Mouse (Mus musculus) ES-Bruce4 (cell line): ENCODE measurements around the gene Gm21962. TPM values are rescaled to one million over a fixed set of nuclear protein-coding genes. Genes with fewer than 3 reads are reported as not detected.

ENCODE experiments used
- H3K27ac ChIP-seq: 2 replicates; pipeline ENCODE4 v1.5.1; 2012; ENCODE audit warnings: low read length, inconsistent platforms; ENCODE audit not compliant: insufficient read depth
- H3K27me3 ChIP-seq: 2 replicates; pipeline ENCODE4 v1.6.1; 2012; ENCODE audit warnings: mild to moderate bottlenecking, low read length, inconsistent platforms; ENCODE audit not compliant: control insufficient read depth, poor library complexity, insufficient read depth, severe bottlenecking
- H3K36me3 ChIP-seq: 2 replicates; pipeline ENCODE4 v1.6.1; 2012; ENCODE audit warnings: inconsistent platforms, mild to moderate bottlenecking, low read length, moderate library complexity; ENCODE audit not compliant: control insufficient read depth, poor library complexity, insufficient read depth, severe bottlenecking
- H3K4me1 ChIP-seq: one replicate; pipeline ENCODE4 v1.8.1; 2011; ENCODE audit warnings: low read length; ENCODE audit not compliant: control insufficient read depth, insufficient read depth
- H3K4me3 ChIP-seq: 2 replicates; pipeline ENCODE4 v1.5.1; 2011; ENCODE audit warnings: low read depth, mild to moderate bottlenecking, low read length
- H3K9ac ChIP-seq: 2 replicates; pipeline ENCODE4 v1.6.1; 2012; ENCODE audit warnings: low read depth, mild to moderate bottlenecking, inconsistent platforms; ENCODE audit not compliant: poor library complexity, severe bottlenecking
- H3K9me3 ChIP-seq: replicated peaks from 2 replicates; pipeline ENCODE4 v1.6.1; 2012; ENCODE audit warnings: mild to moderate bottlenecking, low read length, inconsistent platforms; ENCODE audit not compliant: control insufficient read depth, poor library complexity, insufficient read depth, severe bottlenecking
- CTCF ChIP-seq: IDR thresholded peaks from one replicate; pipeline ENCODE4 v1.8.1; 2011; ENCODE audit warnings: low read depth, low read length
- EP300 ChIP-seq: IDR thresholded peaks from 2 replicates; pipeline ENCODE4 v1.6.1; 2011; ENCODE audit warnings: low read depth, low read length; ENCODE audit not compliant: insufficient read depth
- POLR2A ChIP-seq: IDR thresholded peaks from one replicate; pipeline ENCODE4 v1.8.1; 2011; ENCODE audit warnings: low read length; ENCODE audit not compliant: insufficient read depth
- polyA plus RNA-seq: library from polyadenylated mRNA; stranded (reverse); fragments of >200 nt; gene quantifications from 2 replicates; pipeline ENCODE4 v1.2.4, GENCODE M21; 2011; ENCODE audit warnings: low read depth; ENCODE audit not compliant: missing spikeins, insufficient read depth, insufficient read length

Gene Gm21962
- polyA plus RNA-seq, 1 experiment = not detected

GRCm38 (mm10) chr3:137647427-137648100 lies 23.8 kb upstream of the Gm21962 start:
- Histone ChIP-seq H3K4me3 (no peak overlapping the region), H3K9ac (no peak overlapping the region), H3K36me3 (no peaks in the 10 kb centered on the region), H3K27ac (no peak overlapping the region), H3K4me1 (no peaks in the 10 kb centered on the region), H3K27me3 (no peaks in the 10 kb centered on the region), H3K9me3 (no peaks in the 10 kb centered on the region; the same call in 1 of the 2 replicates)
- TF ChIP-seq EP300 = no peak
- no peak for TF ChIP-seq CTCF
- TF ChIP-seq POLR2A = no peak

- H3K9me3 ChIP-seq = no peaks in the 10 kb centered on the region; the same call in 1 of the 2 replicates
- H3K4me1 ChIP-seq = no peaks in the 10 kb centered on the region
- H3K27ac ChIP-seq = no peak overlapping the region
- no peak for TF ChIP-seq EP300
- TF ChIP-seq CTCF = no peak
- no peak for TF ChIP-seq POLR2A
- H3K9ac ChIP-seq = no peak overlapping the region
- H3K27me3 ChIP-seq = no peaks in the 10 kb centered on the region
- no peak overlapping the region for H3K4me3 ChIP-seq
- H3K36me3 ChIP-seq = no peaks in the 10 kb centered on the region
These were observed 22.2 kb upstream of the Gm21962 start for GRCm38 (mm10) chr3:137649112-137649511.

- H3K27me3 ChIP-seq = no peaks in the 10 kb centered on the region
- no peak overlapping the region for H3K27ac ChIP-seq
- TF ChIP-seq EP300 (no peak), POLR2A (no peak), CTCF (no peak)
- no peaks in the 10 kb centered on the region for H3K9me3 ChIP-seq
- no peak overlapping the region for H3K4me3 ChIP-seq
- H3K36me3 ChIP-seq = no peaks in the 10 kb centered on the region
- H3K9ac ChIP-seq = no peak overlapping the region
- H3K4me1 ChIP-seq = no peaks in the 10 kb centered on the region
These were observed 18.5 kb upstream of the Gm21962 start for GRCm38 (mm10) chr3:137652853-137653252.

- no peaks in the 10 kb centered on the region for H3K4me1 ChIP-seq
- TF ChIP-seq POLR2A (no peak), EP300 (no peak), CTCF (no peak)
- H3K9me3 ChIP-seq = no peaks in the 10 kb centered on the region
- no peak overlapping the region for H3K27ac ChIP-seq
- no peaks in the 10 kb centered on the region for H3K36me3 ChIP-seq
- no peaks in the 10 kb centered on the region for H3K27me3 ChIP-seq
- H3K4me3 ChIP-seq = no peak overlapping the region
- H3K9ac ChIP-seq = no peak overlapping the region
These were observed 9.6 kb downstream of the Gm21962 start for GRCm38 (mm10) chr3:137680923-137681322.

GRCm38 (mm10) chr3:137682911-137683806 lies 11.8 kb downstream of the Gm21962 start:
- Histone ChIP-seq H3K4me1 (no peaks in the 10 kb centered on the region), H3K36me3 (no peaks in the 10 kb centered on the region), H3K9me3 (no peaks in the 10 kb centered on the region), H3K9ac (no peak overlapping the region), H3K27me3 (no peaks in the 10 kb centered on the region), H3K4me3 (no peak overlapping the region), H3K27ac (no peak overlapping the region)
- no peak for TF ChIP-seq EP300
- TF ChIP-seq CTCF = no peak
- TF ChIP-seq POLR2A = no peak

GRCm38 (mm10) chr3:137683807-137684403 lies 12.6 kb downstream of the Gm21962 start:
- H3K27me3 ChIP-seq = no peaks in the 10 kb centered on the region
- no peaks in the 10 kb centered on the region for H3K9me3 ChIP-seq
- H3K4me3 ChIP-seq = no peak overlapping the region
- no peak overlapping the region for H3K9ac ChIP-seq
- H3K27ac ChIP-seq = no peak overlapping the region
- no peaks in the 10 kb centered on the region for H3K4me1 ChIP-seq
- TF ChIP-seq EP300 (no peak), POLR2A (no peak), CTCF (no peak)
- no peaks in the 10 kb centered on the region for H3K36me3 ChIP-seq
